Mouse (Mus musculus): ENCODE results near the gene Vmn1r176.
"Not testable (repeated sequence)": the region's sequence is repeated elsewhere in the genome, so short reads cannot be mapped to it uniquely, and the experiment has no call there.

The Vmn1r176 gene

DNA sequence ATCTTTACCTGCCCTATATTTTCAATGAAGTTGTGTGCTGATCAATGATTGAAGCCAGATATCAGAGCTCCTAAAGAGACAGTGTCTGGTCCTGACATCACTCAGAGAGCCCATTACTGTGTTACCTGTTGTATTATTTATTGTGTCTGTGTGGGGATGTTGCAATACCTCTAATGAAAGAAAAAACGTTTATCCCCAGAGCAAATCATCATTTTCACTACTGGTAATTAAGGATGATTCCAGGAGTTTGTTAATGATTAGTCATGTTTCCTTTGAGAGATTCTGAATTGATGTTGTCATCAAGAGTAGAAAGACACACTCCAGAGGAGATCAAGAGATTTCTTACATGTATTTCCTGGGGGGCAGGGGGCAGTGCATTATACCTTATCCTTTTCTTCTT, at the start of gene Vmn1r176:
Vmn1r176 (minus strand) TSS at position 101 of the 400 bp plus-strand sequence.
- not testable (repeated sequence) for ATAC-seq (ENCODE audit: insufficient number of reproducible peaks, low FRiP score, low TSS enrichment)

DNA sequence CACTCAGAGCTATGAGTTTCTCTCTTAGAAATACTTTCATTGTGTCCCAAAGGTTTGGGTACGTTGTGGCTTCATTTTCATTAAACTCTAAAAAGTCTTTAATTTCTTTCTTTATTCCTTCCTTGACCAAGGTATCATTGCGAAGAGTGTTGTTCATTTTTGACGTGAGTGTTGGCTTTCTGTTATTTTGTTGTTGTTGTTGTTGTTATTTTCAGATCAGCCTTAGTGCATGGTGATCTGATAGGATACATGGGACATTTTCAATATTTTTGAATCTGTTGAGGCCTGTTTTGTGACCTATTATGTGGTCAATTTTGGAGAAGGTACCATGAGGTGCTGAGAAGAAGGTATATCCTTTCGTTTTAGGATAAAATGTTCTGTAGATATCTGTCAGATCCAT, 39.7 kb upstream of the Vmn1r176 start:
- not testable (repeated sequence) for ATAC-seq (ENCODE audit: insufficient number of reproducible peaks, low FRiP score, low TSS enrichment)

DNA sequence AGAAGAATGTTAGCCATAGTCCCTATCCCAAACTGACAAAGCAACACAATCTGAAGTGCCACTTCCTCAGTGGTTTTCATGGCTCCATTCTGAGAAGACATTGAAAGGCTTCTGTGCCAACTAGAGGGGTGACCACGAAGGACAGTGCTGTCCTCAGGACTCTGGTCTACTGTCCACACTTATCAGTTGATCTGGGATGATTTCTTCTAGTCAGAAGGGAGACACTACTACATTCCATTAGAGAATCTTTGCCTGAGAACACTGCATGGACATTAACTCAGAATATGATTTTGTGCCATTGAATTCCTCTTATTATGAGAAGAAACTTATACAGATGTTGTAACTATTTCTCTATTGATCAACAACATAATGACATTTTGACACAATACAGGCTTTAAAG, 29.2 kb upstream of the Vmn1r176 start, which contains the start of gene Vmn1r177:
Vmn1r177 (minus strand) TSS at position 101 of the 400 bp plus-strand sequence.
- ATAC-seq (ENCODE audit: insufficient number of reproducible peaks, low FRiP score, low TSS enrichment): not testable (repeated sequence)

DNA sequence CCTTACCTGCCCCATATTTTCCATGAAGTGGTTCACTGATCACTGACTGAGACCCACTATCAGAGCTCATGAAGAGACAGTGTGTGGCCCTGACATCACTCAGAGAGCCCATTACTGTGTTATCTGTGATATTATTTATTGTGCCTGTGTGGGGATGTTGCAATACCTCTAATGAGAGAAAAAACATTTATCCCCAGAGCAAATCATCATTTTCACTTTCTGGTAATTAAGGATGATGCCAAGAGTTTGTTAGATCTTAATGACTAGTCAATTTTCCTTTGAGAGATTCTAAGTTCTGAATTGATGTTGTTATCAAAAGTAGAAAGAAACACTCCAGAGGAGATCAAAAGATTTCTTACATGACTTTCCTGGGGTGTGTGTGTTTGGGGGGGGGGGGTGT, 26.6 kb downstream of the Vmn1r176 start, which contains the start of gene Vmn1r175:
Vmn1r175 (minus strand) TSS at position 101 of the 400 bp plus-strand sequence.
- not testable (repeated sequence) for ATAC-seq (ENCODE audit: insufficient number of reproducible peaks, low FRiP score, low TSS enrichment)

DNA sequence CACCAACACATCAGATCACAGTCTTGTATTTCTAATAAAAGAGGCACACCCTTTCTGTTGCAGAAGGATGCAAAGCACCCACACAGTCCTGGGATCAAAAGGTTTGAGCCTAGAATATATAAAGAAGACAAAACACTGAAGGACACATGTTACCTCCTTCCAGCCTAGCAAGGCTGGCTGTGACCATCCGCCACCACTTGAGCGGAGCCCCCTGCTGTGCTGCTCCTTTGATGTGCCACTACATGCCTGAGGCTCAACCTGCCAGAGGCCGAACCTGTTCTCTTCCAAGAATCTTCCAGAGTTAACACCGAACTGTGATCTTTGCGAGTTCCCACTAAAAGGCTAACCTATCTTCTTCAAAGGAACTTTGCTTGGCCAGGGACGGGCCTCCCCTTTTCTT, 52.6 kb downstream of the Vmn1r176 start:
- ATAC-seq (ENCODE audit: insufficient number of reproducible peaks, low FRiP score, low TSS enrichment): no peak

All from cerebellum, adult (tissue).